Mouse (Mus musculus) embryonic facial prominence, embryonic 11.5 days (tissue): ENCODE measurements around the gene Mapk8. TPM values are rescaled to one million over a fixed set of nuclear protein-coding genes. Genes with fewer than 3 reads are reported as not detected.
"Not testable (repeated sequence)": the region's sequence is repeated elsewhere in the genome, so short reads cannot be mapped to it uniquely, and the experiment has no call there.

ENCODE experiments used
- ATAC-seq: fragments of 200-750 bp; cut with Nextera tagmentation; replicated peaks from 2 replicates; pipeline ENCODE4 v1.8.0; 2017; ENCODE audit warnings: low read depth; ENCODE audit not compliant: insufficient number of reproducible peaks, low FRiP score, low TSS enrichment
- DNase-seq: peaks from one replicate; pipeline ENCODE4 v3.0.0-alpha.2; 2015; ENCODE audit warnings: low spot score
- H3K27ac ChIP-seq: fragments of 300-500 bp; sonication (generic); replicated peaks from 2 replicates; pipeline ENCODE4 v1.5.1; 2014; ENCODE audit warnings: mild to moderate bottlenecking, low read depth, low read length, control low read depth
- H3K27me3 ChIP-seq: fragments of 300-500 bp; sonication (generic); 2 replicates; pipeline ENCODE4 v1.6.1; 2014; ENCODE audit warnings: mild to moderate bottlenecking, low read length, moderate library complexity, mixed read lengths; ENCODE audit not compliant: control insufficient read depth, insufficient read depth
- H3K36me3 ChIP-seq: fragments of 300-500 bp; sonication (generic); replicated peaks from 2 replicates; pipeline ENCODE4 v1.6.1; 2014; ENCODE audit warnings: low read depth, mild to moderate bottlenecking, low read length, moderate library complexity, mixed read lengths; ENCODE audit not compliant: control insufficient read depth, insufficient read depth
- H3K4me1 ChIP-seq: fragments of 300-500 bp; sonication (generic); 2 replicates; pipeline ENCODE4 v1.6.1; 2014; ENCODE audit warnings: low read length, mixed read lengths; ENCODE audit not compliant: control insufficient read depth, insufficient read depth
- H3K4me2 ChIP-seq: fragments of 300-500 bp; sonication (generic); 2 replicates; pipeline ENCODE4 v1.6.1; 2014; ENCODE audit warnings: low read depth, mild to moderate bottlenecking, control low read depth, low read length, moderate library complexity
- H3K4me3 ChIP-seq: fragments of 300-500 bp; sonication (generic); 2 replicates; pipeline ENCODE4 v1.5.1; 2014; ENCODE audit warnings: low read depth, low read length, control low read depth
- H3K9ac ChIP-seq: fragments of 300-500 bp; sonication (generic); replicated peaks from 2 replicates; pipeline ENCODE4 v1.6.1; 2014; ENCODE audit warnings: mild to moderate bottlenecking, control low read depth, low read length
- H3K9me3 ChIP-seq: fragments of 300-500 bp; sonication (generic); replicated peaks from 2 replicates; pipeline ENCODE4 v1.6.1; 2016; ENCODE audit warnings: mild to moderate bottlenecking, low read length, inconsistent platforms, mixed read lengths; ENCODE audit not compliant: control insufficient read depth
- WGBS: fragments of 180-500 bp; shearing (Covaris S2); extraction: QIAGEN DNeasy Blood & Tissue Kit; methylation state at CpG from one replicate; pipeline ENCODE4 v1.1.7; 2014; 5-methylcytosine and 5-hydroxymethylcytosine counted together
- polyA plus RNA-seq: library from polyadenylated mRNA; unstranded; fragments of >200 nt; fragmentation: Nextera tagmentation; extraction: Ambion mirVana; gene quantifications from 2 replicates; pipeline ENCODE4 v1.2.1, GENCODE M21; 2014

The Mapk8 gene
- polyA plus RNA-seq, 1 experiment from 2014 or later, result 22.0 TPM

DNA sequence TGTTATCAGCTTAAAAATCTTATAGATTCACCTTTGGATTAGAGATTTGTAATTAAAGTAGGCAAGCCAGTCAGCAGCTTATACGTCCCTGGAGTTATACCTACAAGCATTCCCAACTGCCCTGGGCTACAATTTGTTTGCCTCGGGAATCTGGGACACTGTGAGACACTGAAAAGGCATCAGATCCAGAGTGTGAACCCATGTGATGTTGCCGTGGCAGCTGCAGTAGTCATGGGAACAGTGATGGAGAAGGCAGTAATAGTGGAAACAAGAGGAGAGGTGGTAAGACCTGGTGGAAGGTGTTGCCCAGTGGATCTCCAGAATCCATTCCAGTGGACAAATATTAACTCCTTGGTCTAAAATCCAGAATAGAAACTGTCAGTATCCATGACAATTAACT, 16.7 kb upstream of the Mapk8 start:
- 63% methylated on average over 3 of the region's 3 CpGs for WGBS
- Histone ChIP-seq H3K27me3 (no peaks in the 10 kb centered on the region), H3K9me3 (no peaks in the 10 kb centered on the region), H3K4me2 (no peak overlapping the region), H3K36me3 (no peaks in the 10 kb centered on the region), H3K27ac (no peak overlapping the region), H3K9ac (no peak overlapping the region), H3K4me3 (no peak overlapping the region), H3K4me1 (no peaks in the 10 kb centered on the region)
- no peak for ATAC-seq
- no peak for DNase-seq

DNA sequence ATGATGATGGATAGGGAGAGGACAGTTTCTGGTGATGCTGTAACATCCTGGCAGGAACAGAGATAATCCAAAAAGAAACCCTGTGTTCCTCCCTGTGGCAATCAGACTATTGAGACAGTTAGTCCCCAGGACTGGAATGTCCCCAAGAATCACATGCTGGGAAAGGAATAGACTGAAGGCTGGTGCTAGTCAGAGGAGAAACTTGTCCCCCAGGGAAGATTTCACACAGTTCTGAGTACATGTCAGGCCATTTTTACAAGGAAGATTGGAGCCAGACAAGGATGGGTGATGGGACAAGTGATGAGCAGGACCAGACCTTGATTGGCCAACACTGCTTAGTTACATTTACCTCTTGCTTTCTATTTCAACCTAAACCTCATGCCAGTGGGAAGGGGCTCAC, 3.4 kb upstream of the Mapk8 start:
- H3K27ac ChIP-seq, result no peak overlapping the region
- H3K9me3 ChIP-seq, result no peaks in the 10 kb centered on the region
- DNase-seq, result no peak
- H3K36me3 ChIP-seq, result no peaks in the 10 kb centered on the region
- no peak for ATAC-seq
- H3K4me2 ChIP-seq, result no peak overlapping the region
- H3K9ac ChIP-seq, result no peak overlapping the region
- no peaks in the 10 kb centered on the region for H3K27me3 ChIP-seq
- no peaks in the 10 kb centered on the region for H3K4me1 ChIP-seq
- no peak overlapping the region for H3K4me3 ChIP-seq

DNA sequence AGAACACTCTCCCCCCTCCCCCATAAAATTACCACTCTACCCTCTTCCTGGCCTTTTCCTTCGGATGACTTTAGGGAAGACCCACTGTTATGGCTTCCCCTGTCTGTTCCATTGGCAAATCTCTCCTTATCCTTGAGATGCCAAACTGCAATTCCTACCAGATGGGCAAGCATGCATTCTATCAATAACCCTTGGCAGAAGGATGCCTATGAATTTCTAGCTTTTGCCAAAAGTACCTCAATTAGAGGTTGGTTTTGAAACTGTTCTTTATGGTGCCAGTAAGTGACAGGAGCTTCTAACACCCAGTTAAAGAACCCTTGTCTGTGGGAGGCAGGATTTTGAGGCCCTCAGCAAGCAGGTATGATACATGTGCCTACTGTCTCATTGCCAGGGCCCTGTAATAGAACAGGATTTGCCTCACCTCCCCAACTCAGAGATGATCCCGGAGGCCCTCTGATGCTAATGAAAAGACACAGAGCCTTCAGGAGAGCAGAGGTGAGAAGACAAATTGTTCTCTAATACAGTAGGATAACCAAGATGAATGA, 2.4 kb upstream of the Mapk8 start:
- WGBS, result 83% methylated on average over 2 of the region's 2 CpGs
- H3K9ac ChIP-seq, result no peak overlapping the region
- DNase-seq, result no peak
- no peaks in the 10 kb centered on the region for H3K4me1 ChIP-seq
- no peak overlapping the region for H3K4me3 ChIP-seq
- no peaks in the 10 kb centered on the region for H3K9me3 ChIP-seq
- no peaks in the 10 kb centered on the region for H3K36me3 ChIP-seq
- ATAC-seq, result no peak
- H3K4me2 ChIP-seq, result no peak overlapping the region
- H3K27ac ChIP-seq, result no peak overlapping the region
- H3K27me3 ChIP-seq, result no peaks in the 10 kb centered on the region

DNA sequence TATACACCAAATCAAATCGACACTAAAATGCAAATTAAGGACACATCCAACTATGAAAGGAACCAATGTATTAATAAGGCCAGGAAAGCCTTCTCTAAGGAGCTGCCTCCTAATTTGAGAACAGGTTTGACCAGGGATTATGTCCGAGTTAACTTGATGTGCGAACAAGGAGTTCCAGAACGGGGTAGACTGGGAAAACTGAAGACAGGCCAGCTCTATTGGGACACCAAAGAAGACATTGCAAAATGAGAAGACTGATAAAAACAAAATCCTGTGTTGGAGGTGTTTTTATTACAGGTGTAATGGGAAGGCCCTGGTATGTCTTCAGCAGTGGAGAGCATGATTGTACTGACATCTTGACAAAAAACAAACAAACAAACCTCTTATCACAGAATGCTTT, 1.3 kb upstream of the Mapk8 start:
- ATAC-seq, result no peak
- Histone ChIP-seq H3K4me1 (no peaks in the 10 kb centered on the region), H3K27me3 (no peaks in the 10 kb centered on the region), H3K36me3 (no peaks in the 10 kb centered on the region), H3K9me3 (no peaks in the 10 kb centered on the region), H3K4me2 (no peak overlapping the region), H3K27ac (no peak overlapping the region), H3K9ac (no peak overlapping the region), H3K4me3 (no peak overlapping the region)
- no peak for DNase-seq
- WGBS, result 78% methylated on average over 4 of the region's 4 CpGs

DNA sequence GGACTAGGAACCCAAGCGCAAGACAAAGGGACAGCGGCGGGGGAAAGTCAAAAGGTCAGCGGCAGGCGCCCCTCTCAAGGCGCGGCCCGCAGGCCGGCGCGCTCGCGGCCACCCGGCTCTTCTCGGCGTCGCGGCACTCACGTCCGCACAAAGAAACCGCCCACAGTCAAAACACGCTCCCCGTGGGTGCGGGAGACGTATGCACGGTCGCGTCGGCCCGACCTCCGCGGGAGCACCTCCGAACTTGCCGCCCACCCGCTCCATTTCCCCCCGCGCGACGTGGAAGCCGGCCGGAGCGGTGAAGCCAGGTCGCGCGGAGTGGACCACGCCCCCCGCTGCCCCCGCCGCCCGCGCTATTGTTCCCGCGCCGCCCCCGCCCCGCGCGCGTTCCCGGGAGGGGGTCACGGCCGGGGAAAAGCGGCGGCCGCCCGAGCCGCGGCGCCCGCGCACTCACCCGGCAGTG, 366 bp downstream of the Mapk8 start:
- Histone ChIP-seq H3K9ac (peak overlapping the region; percentile 92), H3K4me3 (peak overlapping the region; percentile 90), H3K27ac (peak overlapping the region; percentile 95), H3K4me2 (peak overlapping the region; percentile 52), H3K36me3 (no peaks in the 10 kb centered on the region), H3K27me3 (no peaks in the 10 kb centered on the region), H3K9me3 (no peaks in the 10 kb centered on the region), H3K4me1 (no peaks in the 10 kb centered on the region)
- DNase-seq, result peak; percentile 42
- under 1% methylated on average over 43 of the region's 72 CpGs for WGBS
- ATAC-seq, result peak; percentile 53

DNA sequence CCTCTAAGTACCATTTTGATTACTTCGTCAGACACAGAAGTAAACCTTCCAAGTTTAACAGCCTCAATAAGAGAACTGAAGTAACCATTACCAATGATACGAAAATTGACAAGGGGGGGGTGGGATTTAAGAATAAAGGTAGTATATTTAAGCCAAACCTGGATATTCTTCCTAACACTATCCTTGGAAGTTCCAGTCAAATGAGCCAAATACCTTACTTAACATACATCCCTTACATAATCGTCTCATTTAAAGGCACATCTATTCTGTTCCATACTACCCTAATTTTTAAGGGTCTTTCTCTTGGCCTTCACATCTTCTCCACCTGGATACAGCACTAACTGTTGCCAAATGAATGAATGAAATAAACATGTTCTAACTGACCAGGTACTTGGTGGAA, 996 bp downstream of the Mapk8 start:
- DNase-seq (no peak), ATAC-seq (no peak)
- Histone ChIP-seq H3K27me3 (no peaks in the 10 kb centered on the region), H3K4me3 (peak overlapping the region; percentile 90), H3K4me1 (no peaks in the 10 kb centered on the region), H3K9me3 (no peaks in the 10 kb centered on the region), H3K4me2 (peak overlapping the region; percentile 52), H3K9ac (peak overlapping the region; percentile 92), H3K27ac (no peak overlapping the region), H3K36me3 (no peaks in the 10 kb centered on the region)
- 33% methylated on average over 3 of the region's 3 CpGs for WGBS

DNA sequence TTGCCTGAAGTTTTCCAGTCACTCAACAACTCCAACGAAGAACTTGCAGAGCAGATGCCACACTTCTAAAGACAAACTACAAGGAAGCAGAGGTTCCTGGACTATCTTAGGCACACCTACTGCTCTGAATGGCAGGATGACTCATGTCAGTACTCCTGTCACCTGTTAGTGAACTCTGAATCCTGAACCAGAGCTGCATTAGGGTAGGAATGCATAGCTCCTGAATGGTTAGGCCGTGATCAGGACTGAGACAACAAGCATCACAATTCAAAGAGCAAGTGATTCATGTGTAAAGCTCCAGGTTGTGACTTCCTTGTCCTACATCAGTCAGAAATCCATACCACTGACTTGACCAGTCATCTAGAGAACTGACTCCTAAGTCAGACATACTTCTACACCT, 3.2 kb downstream of the Mapk8 start:
- no peak overlapping the region for H3K27ac ChIP-seq
- H3K27me3 ChIP-seq, result no peaks in the 10 kb centered on the region
- H3K36me3 ChIP-seq, result no peaks in the 10 kb centered on the region
- 82% methylated on average over 2 of the region's 2 CpGs for WGBS
- no peak for DNase-seq
- H3K9me3 ChIP-seq, result no peaks in the 10 kb centered on the region
- ATAC-seq, result no peak
- H3K4me1 ChIP-seq, result no peaks in the 10 kb centered on the region
- no peak overlapping the region for H3K4me3 ChIP-seq
- no peak overlapping the region for H3K4me2 ChIP-seq
- no peak overlapping the region for H3K9ac ChIP-seq

DNA sequence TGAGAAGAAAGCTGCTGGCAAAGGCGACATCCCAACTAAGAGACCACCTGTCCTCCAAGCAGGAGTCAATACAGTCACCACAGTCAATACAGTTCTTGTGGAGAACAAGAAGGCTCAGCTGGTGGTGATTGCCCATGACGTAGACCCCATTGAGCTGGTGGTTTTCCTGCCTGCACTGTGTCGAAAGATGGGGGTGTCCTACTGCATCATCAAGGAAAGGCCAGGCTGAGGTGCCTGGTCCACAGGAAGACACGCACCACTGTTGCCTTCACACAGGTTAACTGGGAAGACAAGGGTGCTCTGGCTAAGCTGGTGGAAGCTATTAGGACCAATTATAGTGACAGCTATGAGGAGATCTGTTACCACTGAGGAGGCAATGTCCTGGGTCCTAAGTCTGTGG, 14.5 kb downstream of the Mapk8 start:
- WGBS, result 90% methylated on average over 4 of the region's 4 CpGs
- not testable (repeated sequence) for ATAC-seq, DNase-seq

More for the DNA sequence above, 14.5 kb downstream of the Mapk8 start:
- H3K36me3 ChIP-seq, H3K9me3 ChIP-seq, H3K4me2 ChIP-seq, H3K27ac ChIP-seq, H3K4me1 ChIP-seq, H3K27me3 ChIP-seq, H3K9ac ChIP-seq, H3K4me3 ChIP-seq: not testable (repeated sequence)
